Mouse (Mus musculus) adrenal gland, postnatal 25 days (tissue): ENCODE results near the gene Cntrl. TPM values are rescaled to one million over a fixed set of nuclear protein-coding genes. Genes with fewer than 3 reads are reported as not detected.

ENCODE experiments used
- DNase-seq: peaks from one replicate; pipeline ENCODE4 v3.0.0; 2021; ENCODE audit warnings: mixed read lengths
- total RNA-seq: library from RNA; stranded (reverse); gene quantifications from 2 replicates; pipeline ENCODE4 v1.2.3, GENCODE M21; 2021

The Cntrl gene
- total RNA-seq, 1 experiment from 2014 or later: 28.4 TPM

- DNase-seq: no peak
These were observed 113.6 kb downstream of the Cntrl start for GRCm38 (mm10) chr2:35222822-35223391.

- DNase-seq: no peak
These were observed 115.0 kb downstream of the Cntrl start for GRCm38 (mm10) chr2:35224285-35224684.

- no peak for DNase-seq
These were observed 118.9 kb downstream of the Cntrl start for GRCm38 (mm10) chr2:35228145-35228544.

Other genes with a start within 250 kb of the Cntrl start
- 0.43 and 0.49 TPM in 2 replicates for gene Cutal, start 235.1 kb upstream of the Cntrl start, total RNA-seq
- gene Psmd5, start 234.5 kb upstream of the Cntrl start, total RNA-seq: 41.8 and 43.7 TPM in 2 replicates
- gene Phf19, start 195.5 kb upstream of the Cntrl start, total RNA-seq: 5.1 and 6.5 TPM in 2 replicates
- 1.9 and 3.0 TPM in 2 replicates for gene Traf1, start 147.7 kb upstream of the Cntrl start, total RNA-seq
- gene Hc, start 48.1 kb upstream of the Cntrl start, total RNA-seq: 3.1 TPM in 1 of 2 replicates, not detected in the other
- gene AI182371, start 7.9 kb upstream of the Cntrl start, total RNA-seq: 1.0 and 3.5 TPM in 2 replicates
- 236 and 239 TPM in 2 replicates for gene Rab14, start 91.6 kb downstream of the Cntrl start, total RNA-seq
- 181 and 185 TPM in 2 replicates for gene Gsn, start 146.9 kb downstream of the Cntrl start, total RNA-seq
- gene Stom, start 227.5 kb downstream of the Cntrl start, total RNA-seq: 42.9 and 45.4 TPM in 2 replicates